Mouse (Mus musculus): ENCODE measurements at regions not wholly inside any gene's neighbourhood (a gene's known extent, or its start where the extent isn't known, plus 50 kb on each side); places are given as distances from the start of the nearest gene placed in this dataset.

DNA sequence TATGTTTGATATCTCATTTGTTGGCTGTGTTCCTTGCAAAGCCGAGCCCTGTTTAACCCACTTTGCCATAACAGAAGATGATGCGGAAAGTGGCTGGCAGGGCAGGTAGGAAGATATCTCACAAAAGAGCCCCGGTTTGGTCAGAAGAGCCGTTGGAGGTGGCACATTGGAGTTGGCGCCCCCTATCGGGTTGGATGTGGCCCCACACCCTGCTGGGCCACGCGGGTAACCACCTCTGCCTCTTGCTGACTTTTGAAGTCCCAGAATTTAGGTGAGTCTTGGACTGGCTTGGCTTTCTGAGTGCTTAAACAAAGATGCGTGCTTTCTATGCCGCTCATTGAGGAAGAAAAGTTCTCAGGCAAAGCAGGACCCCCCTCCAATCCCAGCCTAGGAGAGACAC lies 56.1 kb downstream of the Gm4791 start:
- peak; percentile 12 to 26 for DNase-seq

DNA sequence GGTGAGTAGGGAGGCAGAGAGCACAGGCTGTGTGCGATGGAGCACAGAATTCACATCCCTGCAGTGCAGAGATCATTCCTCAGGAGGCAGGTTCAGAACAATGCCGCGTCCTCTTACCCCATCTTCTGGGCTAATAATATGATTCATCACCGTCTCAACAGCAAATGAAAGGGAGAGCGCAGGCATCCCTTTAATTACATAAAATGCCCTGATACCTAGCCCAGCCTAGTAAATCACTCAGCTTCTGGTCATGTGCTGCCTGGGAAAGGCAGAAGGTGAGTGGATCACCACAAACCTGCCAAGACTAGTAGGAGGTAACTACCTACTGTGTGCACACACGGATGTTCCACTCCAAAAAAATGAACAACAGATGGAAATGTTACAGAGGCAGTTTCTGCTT lies 57.0 kb downstream of the Gm4791 start:
- no peak for DNase-seq

DNA sequence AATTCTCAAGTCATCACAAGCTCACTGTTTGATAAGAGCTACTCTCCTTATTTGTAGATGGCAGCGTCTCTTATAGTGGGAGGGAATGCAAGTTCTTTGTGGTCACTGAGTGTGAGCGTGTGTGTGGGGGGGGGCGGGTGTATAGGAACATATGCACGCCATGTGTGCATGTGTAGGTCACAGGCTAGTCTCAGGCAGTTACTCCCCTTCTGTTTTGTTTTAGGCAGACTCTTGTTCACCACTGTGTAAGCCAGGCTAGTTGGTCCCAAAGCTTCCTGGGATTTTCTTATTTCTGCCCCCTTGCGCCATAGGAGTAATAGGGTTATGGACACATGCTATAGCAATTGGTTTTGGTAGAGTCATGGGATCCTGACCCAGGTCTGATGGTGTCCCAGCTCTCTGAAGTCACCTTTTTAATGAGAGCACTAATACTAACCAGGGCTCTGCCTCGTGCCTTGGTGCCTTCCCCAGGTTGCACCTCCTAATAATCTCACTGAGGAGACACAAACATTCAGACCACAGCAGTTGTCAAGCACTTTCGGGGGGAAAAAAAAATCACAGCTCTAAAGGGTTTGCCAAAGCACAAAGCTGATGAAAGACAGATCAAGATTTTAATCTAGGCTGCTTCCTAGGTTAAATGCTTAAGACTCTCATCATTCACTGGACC lies 60.9 kb downstream of the Gm4791 start:
- no peak for DNase-seq

DNA sequence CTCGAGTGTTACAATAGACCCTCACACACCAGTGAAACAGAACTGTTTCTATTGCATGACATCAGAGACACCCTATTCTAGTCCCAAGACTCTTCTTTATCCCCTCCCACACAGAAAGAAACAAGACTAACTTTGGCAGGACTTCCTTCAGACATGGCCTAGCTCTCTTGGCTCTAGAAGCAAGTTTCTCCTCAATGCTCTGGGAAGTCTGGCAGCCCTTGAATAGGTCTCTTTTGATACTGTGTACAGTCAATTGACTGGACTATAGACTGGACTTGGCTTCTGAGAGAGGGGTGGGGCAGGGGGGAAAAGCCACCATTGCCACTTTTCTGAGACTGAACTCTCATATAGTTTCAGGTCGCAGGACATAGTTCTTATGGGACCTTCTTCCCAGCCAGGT lies 62.2 kb downstream of the Gm4791 start:
- no peak for DNase-seq

DNA sequence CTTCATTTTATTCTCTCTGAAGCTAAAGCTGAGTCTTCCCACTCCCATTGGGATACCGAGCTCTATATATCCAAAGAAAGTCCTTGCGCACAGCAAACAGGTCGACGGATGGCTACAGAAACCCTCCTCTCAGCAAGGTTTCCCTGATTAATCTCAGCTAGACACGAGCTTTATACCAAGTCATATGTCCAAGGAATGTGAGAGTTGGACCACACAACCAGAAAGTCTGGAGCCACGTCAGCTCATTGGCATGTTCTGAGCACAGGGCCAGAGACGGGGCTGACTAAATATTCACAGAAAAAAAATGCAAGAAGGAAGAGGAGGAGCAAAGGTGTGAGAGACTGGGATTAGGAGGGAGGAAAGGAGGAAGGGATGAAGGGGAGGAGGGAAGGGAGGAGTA lies 64.0 kb downstream of the Gm4791 start:
- no peak for DNase-seq

DNA sequence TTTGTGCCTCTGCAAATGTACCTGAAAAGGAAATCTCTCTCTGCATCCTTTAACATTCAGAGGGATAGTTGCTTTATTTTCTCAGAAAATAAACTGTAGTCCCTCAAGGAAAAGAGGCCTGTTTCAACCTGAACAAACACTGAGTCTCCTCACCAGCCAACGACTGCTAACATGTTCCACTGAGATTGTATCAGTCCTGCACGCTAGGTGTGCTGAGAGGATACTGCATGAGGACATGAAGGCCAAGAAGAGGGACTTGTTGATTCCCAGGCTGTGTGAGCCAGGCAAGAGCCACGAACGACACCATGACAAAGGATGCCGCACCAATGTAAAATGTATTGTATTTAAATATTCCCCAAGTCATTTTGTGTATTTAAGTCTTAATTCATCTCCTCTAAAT lies 65.2 kb downstream of the Gm4791 start:
- DNase-seq, result no peak

DNA sequence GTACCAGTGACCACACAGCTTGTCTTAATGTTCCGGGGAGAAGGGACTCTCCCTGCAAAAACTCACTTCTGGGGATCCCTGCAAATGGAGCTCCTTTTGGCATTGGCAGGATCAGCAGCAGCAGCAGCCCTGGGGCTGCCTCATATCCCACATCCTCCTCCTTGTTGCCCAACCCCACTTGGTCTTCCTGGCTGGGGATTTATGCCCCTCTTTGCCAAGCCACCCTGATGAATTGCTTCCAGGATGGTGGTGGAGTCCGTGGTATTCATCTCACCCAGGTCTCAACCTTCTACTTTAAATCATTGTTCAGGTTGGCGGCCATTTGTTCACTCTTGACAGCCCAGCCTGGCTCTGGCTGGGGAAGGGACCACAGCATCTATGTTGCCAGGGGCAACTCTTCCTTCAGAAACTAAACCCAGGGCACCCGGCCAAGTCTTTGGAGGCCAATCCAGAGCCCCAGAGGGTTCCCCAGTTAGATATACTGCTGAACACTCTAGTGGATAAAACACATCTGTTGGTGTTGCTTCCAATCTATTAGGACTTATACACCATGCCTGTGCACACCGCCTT lies 66.0 kb downstream of the Gm4791 start:
- no peak for DNase-seq

DNA sequence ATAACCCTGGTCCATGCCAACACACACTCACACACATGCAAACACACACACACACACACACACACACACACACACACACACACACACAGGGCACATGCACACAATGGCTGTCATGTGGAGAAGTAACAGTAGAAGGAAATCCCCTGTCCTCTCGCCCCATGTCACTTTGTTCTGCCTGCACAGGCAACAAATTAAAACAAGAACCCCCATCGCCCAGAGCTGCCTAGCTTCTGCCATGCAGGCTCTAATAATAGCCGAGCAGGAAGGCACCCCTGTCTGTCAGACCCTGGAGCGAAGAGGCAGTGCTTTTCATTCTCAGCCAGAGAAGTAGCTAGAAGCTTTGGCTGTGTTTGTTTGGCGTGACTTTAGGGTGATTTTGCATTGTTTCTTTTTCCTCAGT lies 70.9 kb downstream of the Gm4791 start:
- no peak for DNase-seq

DNA sequence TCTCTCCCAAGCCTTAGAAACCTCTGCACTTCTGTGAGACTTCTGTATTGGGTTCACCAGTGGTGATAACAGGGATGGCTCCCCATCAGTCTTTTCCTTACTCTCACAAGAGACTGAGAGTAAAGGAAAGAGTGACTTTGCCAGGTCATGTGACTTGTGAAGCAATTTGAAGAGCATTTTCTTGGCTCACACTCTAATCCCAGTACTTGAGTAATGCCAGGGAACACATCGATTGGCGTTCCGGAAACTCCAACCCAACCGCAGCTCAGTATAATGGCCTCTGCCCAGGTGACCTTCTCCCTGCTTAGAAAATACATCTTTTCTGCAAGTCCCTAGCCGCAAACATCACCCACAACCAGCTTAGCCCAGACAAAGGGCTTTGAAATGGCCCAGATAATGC lies 72.4 kb downstream of the Gm4791 start:
- DNase-seq, result no peak

DNA sequence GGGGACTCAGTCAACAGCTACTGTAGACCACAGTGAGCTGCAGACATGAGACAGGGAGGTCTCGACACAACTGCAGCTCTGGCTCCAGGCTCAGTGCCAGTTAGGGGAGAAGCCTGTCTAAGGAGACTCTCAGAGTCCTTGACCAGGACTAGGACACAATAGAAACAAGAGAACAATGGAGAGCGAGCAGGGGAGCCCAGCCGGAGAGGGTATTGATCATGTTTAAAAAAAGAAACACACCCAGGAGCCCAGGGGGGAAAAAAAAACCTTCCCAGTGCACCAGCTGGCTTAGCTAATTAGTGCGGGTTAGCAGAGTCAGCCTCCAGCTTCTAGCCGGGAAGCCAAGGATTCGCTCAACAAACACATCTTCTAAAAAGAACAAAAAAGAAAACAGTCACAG lies 78.4 kb downstream of the Gm4791 start:
- DNase-seq, result peak; percentile 16 to 31

DNA sequence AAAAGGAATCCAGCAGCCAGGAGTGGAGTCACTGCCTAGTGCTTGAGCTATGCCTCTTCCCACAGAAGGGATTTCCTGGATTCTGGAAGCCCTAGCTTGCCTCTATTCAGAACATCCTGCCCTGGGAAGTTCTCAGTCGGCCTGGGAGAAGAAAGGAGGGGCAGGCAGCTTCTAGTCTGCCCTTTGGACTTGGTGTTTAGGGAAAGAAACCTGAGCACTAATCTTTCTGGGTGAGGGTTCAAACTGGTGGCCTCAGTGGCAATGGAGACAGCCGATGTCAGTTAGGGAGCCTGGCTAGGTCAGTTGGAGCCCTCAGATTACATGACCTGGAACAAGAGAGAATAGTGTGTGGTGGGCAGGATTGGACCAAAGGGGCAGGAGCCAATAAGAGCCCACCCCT lies 78.9 kb downstream of the Gm4791 start:
- DNase-seq, result no peak

DNA sequence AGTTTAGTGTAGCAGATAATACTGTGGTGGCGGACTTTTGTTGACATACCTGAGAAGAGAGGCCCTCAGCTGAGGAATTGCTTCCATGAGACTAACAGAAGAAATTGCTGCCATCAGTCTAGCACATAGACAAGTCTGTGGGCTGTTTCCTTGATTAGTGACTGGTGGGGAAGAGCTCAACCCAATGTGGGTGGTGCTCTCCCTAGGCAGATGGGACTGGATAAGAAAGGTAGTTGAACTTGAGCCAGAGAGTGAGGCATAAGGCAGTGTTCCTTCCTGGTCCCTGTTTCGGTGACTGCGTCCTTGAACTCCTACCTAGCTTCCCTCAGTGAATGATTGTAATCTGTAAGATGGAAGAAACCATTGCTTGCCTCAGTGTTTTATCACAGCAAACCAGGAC lies 79.4 kb downstream of the Gm4791 start:
- no peak for DNase-seq

DNA sequence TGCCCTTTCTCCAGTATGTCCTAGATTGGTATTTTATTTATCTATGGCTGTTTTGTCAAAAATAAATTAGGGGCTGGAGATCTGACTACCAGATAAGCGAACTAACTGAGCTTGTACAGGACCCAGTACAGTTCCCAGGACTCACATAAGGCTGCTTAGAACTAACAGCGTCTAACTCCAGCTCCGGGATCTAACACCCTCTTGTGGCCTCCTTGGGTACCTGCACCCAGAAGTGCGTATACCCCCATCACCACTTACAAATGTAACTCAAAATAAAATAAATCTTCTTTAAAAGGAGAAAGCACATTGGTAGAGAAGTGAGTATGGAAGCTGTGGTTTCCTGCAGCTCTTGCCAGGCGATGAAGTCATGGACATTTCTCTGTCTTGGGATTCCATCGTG lies 82.9 kb downstream of the Gm4791 start:
- no peak for DNase-seq

DNA sequence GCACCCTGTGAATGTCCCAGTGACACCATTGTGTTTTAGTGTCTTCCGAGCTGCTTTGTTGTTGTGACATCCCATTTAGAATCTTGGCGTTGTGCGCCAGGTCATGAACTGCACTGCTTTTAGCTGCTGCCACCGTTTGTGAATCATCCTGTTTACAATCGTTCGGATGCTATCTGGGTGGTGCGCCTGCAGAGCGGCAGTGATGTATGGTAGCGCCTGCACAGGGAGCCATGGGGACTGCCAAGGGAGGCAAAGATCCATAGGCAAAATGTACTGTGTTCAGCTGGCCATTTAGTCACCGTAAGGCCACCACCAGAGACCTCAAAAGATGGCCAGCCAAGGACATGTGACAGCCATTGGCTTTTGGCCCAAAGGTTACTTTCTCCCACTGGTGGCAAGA lies 93.3 kb downstream of the Gm4791 start:
- no peak for DNase-seq

DNA sequence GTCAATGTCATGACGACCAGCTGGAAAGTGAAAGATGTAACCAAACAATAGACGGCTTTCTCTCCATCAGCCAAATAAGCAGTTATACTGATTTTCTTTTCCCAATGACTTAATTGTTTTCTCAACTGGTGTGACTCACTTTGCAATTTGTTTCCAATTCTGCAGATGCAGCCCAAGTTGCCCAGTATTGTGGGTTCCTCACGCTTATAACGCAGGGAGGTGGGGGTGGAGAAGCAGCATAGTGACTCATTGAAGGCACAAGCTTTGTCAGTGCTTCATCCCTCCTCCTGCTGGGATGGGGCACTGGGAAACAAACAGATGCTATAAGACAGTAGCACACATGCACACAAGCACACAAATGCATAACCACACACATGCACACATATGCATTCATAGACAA lies 97.1 kb downstream of the Gm4791 start:
- DNase-seq, result peak; percentile 10 to 21

DNA sequence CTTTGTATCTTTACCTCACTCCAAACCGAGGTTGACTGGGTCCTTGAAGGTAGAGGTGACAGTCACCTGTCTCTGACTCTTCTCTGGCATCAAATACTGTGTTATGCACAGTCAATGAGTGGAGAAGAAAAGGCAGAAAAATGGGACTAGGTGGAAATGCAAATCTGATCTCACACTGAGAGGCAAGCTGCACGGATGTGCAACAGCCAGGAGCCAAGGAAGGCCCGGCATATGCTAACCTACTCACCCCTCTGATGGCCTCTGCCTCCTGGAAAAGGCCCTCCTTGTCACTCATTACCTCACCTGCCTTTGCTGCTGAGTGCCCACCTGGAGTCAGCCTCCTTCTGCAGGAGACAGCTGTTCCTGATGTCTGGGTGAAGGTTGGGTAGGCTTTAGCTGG lies 104.8 kb downstream of the Gm4791 start:
- no peak for DNase-seq

DNA sequence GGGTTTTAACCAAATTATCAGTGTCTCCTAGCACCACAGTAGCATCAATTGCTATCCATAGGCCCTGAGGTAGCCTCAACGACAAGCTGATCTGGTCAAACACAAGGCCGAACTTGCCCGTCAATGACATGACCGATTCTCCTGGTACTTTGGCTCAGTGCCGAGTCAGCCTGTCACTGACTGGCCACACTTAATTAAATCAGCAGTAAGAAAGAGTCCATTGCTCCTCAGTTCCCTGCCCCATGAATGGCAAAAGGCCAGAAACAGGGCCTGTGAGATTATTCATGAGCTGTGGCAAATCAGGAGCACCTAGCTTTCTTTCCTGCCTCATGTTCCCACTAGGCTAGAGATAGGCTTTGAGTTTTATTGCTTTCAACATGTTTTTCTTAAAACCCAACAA lies 105.4 kb downstream of the Gm4791 start:
- DNase-seq, result no peak

DNA sequence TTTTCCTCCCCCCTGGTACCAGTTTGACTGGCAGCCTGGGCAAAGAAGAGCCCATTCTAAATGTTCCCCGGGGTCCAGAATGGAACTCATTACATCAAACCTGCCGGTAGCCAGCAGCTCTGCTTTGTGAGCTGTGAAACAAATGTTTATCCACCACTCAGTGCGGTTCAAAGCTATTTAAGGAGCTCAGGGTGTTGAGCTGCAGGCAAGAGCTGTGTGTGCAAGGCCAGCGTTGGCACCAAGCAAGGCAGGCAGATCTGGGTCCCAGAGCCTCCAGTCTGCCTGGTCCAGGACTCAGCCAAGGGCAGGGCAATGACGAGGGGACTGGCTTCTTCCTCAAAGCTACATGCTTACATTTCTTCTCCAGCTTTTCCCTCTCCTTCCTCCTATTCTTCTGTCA lies 109.6 kb downstream of the Gm4791 start:
- no peak for DNase-seq

DNA sequence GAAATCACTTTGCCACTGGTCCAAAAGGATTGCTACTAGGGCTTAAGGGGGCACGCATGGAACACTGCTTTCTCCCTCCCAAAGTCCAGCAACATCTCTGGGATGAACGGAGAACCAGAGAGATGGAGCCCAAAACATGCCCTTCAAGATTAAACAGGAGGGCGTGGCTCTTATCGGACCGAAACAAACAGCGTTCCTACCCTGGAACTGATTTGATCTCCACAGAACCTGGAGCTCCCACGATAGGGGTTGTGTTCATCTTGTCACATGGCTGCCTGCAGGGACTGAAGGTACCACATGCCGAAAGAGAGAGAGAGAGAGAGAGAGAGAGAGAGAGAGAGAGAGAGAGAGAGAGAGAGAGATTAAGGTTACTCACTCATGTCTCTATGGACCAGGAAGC lies 120.7 kb downstream of the Gm4791 start:
- no peak for DNase-seq

DNA sequence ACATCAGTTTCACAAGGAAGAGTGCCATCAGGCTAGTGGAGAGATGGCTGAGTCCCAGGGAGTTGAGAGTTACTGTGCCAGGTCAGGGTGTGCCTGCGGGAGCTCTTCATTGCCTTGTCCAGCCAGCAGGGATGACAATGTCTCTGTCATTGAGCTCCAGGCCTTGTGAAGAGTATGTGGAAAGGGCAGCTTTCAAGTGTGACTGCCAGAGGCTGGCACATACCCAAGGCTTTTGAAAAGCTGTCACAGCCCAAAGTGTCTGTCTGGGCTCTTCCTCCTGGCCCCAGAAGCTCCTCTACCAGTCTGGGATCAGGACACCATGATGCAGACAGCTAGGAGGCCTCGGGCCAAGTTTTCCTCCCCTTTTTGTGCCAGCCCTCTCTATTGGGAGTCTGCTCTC lies 124.6 kb downstream of the Gm4791 start:
- DNase-seq, result no peak

DNA sequence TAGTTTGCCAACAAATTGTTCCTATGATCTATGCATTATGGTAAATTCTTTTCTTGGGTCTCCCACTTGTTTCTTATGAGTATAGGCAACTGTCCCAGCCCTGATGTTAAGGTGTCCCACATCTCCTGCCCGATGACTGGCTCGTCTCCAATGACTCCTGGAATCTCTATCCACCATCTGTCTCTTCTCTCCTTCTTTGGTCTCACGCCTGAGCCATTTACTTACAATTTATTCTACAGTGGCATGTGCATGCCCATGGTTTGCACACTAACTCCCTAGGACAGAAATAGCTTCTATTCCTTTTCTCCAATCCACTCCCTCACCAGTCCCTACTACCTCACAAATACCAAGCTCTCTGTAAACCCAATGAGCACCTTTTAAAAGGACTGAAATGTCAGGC lies 127.0 kb downstream of the Gm4791 start:
- DNase-seq, result no peak

DNA sequence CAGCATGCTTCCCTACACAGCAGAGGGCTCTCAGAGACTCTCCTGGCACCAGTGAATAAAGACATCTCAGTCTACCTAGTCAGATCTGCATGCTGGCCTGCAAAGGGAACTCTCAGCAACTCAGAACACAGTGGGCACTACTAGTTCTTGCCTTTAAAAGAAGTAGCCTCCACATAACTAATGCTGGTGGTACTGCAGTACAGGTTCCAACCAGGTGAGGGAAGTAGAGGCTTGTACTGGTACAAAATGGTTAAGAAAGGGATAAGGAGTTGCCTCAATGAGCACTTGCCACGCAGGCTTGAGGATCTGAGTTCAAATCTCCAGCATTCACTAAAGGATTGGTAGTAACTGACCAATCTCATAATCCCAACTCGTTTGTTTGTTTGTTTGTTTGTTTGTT lies 127.7 kb downstream of the Gm4791 start:
- no peak for DNase-seq

DNA sequence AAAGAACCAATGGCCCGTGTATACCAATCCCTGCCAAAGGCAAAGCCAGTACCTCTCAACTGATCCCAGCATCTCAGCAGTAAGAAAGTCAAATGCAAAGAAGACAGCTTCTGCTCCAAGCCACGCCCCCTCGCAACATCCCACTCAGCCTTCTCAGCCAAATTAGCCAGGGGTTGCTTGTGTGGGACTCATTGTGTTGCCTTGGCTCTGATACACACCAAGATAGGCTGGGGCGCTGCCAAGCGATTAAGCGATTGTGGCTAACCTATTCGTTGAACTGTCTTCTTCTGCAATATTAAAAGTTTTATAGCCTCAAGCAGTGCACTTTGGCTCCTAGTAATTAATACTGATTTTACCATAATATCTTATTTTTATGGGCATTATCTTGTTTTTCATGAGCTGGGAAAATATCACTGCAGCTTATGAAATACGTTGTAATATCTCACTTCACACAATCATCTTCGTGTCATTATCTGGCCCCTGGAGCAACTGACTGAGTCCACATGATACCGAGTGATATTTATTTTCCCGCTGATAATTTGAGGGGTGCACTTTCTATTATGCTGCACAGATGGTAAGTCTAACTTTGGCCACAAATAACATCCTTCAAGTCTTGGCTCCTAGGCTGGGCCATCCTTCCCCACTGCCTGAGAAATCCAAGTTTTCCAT lies 129.3 kb downstream of the Gm4791 start:
- DNase-seq, result no peak

DNA sequence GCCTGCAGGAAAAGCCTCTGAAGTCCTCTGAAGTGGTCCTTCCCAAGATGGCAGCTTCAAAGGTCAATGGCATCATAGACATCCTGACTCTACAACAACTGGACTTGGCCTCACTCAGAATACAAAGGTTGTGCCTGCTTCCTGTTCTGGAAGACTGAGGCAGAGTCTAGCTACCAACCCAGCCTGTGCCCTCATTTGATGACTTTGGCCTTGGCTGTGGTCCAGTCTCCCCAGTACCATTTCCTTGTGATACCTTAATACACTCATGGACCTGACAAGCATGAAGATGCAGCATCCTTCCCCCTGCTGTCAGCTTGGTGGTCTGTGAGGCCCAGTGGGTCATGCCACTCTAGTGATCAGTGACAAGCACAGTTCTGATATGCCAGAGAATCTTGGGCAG lies 130.6 kb downstream of the Gm4791 start:
- DNase-seq, result no peak

DNA sequence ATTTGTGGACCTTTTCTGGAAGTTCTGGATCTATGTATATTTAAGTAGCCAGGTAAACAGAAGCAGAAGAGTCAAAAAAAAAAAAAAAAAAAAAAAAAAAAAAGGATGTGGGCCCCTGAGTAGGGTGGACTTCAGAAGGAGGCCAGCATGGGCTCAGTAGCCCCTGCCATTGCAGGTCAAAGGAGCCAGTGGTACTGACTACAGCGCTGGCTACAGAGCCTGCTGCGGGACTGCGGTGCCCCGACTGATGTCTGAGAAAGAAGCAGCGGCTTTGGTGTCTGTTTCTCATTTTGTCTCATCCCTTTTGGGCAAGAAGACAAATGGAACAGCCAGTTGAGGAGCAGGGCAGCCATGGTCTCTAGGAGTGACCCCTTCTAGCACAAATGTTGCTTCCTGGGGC lies 134.9 kb downstream of the Gm4791 start:
- DNase-seq, result no peak
